Mouse (Mus musculus) limb, embryonic 11.5 days (tissue): Measurements from ENCODE around the gene Abhd15. TPM values are rescaled to one million over a fixed set of nuclear protein-coding genes. Genes with fewer than 3 reads are reported as not detected.

Experiments used
- ATAC-seq: fragments of 200-750 bp; cut with Nextera tagmentation; 2 replicates; pipeline ENCODE4 v1.8.0; 2017; ENCODE audit warnings: low read depth; ENCODE audit not compliant: insufficient number of reproducible peaks, low FRiP score, low TSS enrichment
- DNase-seq: peaks from one replicate; pipeline ENCODE4 v3.0.0-alpha.2; 2015; ENCODE audit warnings: low spot score
- H3K27ac ChIP-seq: fragments of 300-500 bp; sonication (generic); replicated peaks from 2 replicates; pipeline ENCODE4 v1.5.1; 2014; ENCODE audit warnings: low read depth, mild to moderate bottlenecking, low read length
- H3K27me3 ChIP-seq: fragments of 300-500 bp; sonication (generic); 2 replicates; pipeline ENCODE4 v1.6.1; 2014; ENCODE audit warnings: mild to moderate bottlenecking, low read length, mixed read lengths; ENCODE audit not compliant: control insufficient read depth, insufficient read depth
- H3K36me3 ChIP-seq: fragments of 300-500 bp; sonication (generic); 2 replicates; pipeline ENCODE4 v1.6.1; 2014; ENCODE audit warnings: mild to moderate bottlenecking, low read length, moderate library complexity, mixed read lengths; ENCODE audit not compliant: control insufficient read depth, insufficient read depth
- H3K4me1 ChIP-seq: fragments of 300-500 bp; sonication (generic); 2 replicates; pipeline ENCODE4 v1.6.1; 2014; ENCODE audit warnings: low read length, mixed read lengths; ENCODE audit not compliant: control insufficient read depth, insufficient read depth
- H3K4me2 ChIP-seq: fragments of 300-500 bp; sonication (generic); 2 replicates; pipeline ENCODE4 v1.6.1; 2014; ENCODE audit warnings: low read depth, mild to moderate bottlenecking, moderate library complexity; ENCODE audit not compliant: severe bottlenecking
- H3K4me3 ChIP-seq: fragments of 300-500 bp; sonication (generic); 2 replicates; pipeline ENCODE4 v1.5.1; 2014; ENCODE audit warnings: low read depth, low read length
- H3K9ac ChIP-seq: fragments of 300-500 bp; sonication (generic); 2 replicates; pipeline ENCODE4 v1.6.1; 2014; ENCODE audit warnings: mild to moderate bottlenecking, low read length
- H3K9me3 ChIP-seq: fragments of 300-500 bp; sonication (generic); 2 replicates; pipeline ENCODE4 v1.6.1; 2016; ENCODE audit warnings: low read length; ENCODE audit not compliant: control insufficient read depth
- WGBS: fragments of 180-500 bp; shearing (Covaris S2); extraction: QIAGEN DNeasy Blood & Tissue Kit; methylation state at CpG from one replicate; pipeline ENCODE4 v1.1.7; 2014; 5-methylcytosine and 5-hydroxymethylcytosine counted together
- polyA plus RNA-seq: library from polyadenylated mRNA; unstranded; fragments of >200 nt; fragmentation: Nextera tagmentation; extraction: Ambion mirVana; gene quantifications from 2 replicates; pipeline ENCODE4 v1.2.1, GENCODE M21; 2014

Abhd15 gene
- polyA plus RNA-seq, 1 experiment from 2014 or later = 0.71 TPM

DNA sequence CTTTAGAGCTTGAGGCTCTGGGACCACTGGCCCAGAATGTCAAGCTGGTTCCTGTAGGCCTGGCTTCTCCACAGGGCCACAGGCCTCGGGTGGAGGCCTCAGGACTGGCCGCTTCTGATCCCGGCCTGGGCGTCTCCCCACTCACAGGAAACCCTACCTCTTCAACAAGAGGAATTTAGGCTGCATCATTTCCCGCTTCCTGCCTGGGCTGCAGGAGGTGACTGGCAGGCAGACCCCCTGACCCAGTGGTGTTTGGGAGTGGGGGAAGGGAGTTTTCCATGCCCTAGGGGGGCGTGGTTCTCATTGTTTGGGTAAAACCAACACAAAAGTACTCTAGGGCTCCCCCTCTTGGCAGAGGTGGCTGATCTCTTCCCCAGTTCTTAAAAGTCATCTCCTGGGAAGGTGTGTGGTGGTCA, 17.6 kb upstream of the Abhd15 start:
- H3K9me3 ChIP-seq = no peaks in the 10 kb centered on the region
- no peak overlapping the region for H3K4me2 ChIP-seq
- 7% methylated on average over 6 of the region's 6 CpGs for WGBS
- no peaks in the 10 kb centered on the region for H3K27me3 ChIP-seq
- H3K36me3 ChIP-seq = peaks cover 5% of the 10 kb centered on the region; the same call in 1 of the 2 replicates
- no peak overlapping the region for H3K4me3 ChIP-seq
- H3K4me1 ChIP-seq = peaks cover 33% of the 10 kb centered on the region
- DNase-seq (peak; percentile 89), ATAC-seq (no peak)
- H3K9ac ChIP-seq = peak overlapping the region; percentile 17; the same call in 1 of the 2 replicates
- peak overlapping the region; percentile 82 for H3K27ac ChIP-seq

GRCm38 (mm10) chr11:77497851-77498250, 17.1 kb upstream of the Abhd15 start:
- 44% methylated on average over 4 of the region's 4 CpGs for WGBS
- Histone ChIP-seq H3K4me2 (no peak overlapping the region), H3K4me3 (no peak overlapping the region), H3K9ac (no peak overlapping the region), H3K27me3 (no peaks in the 10 kb centered on the region), H3K4me1 (peaks cover 31% of the 10 kb centered on the region), H3K27ac (0 out of 2 replicates have a peak overlapping the region, but pooled peaks have one; percentile 15), H3K36me3 (peaks cover 5% of the 10 kb centered on the region; the same call in 1 of the 2 replicates), H3K9me3 (no peaks in the 10 kb centered on the region)
- ATAC-seq (no peak), DNase-seq (no peak)

- 0 out of 2 replicates have a peak overlapping the region, but pooled peaks have one; percentile 15 for H3K27ac ChIP-seq
- H3K9me3 ChIP-seq = no peaks in the 10 kb centered on the region
- H3K4me1 ChIP-seq = peaks cover 31% of the 10 kb centered on the region
- no peak overlapping the region for H3K4me2 ChIP-seq
- H3K36me3 ChIP-seq = peaks cover 5% of the 10 kb centered on the region; the same call in 1 of the 2 replicates
- 76% methylated on average over 12 of the region's 12 CpGs for WGBS
- no peak for DNase-seq
- no peak overlapping the region for H3K9ac ChIP-seq
- no peaks in the 10 kb centered on the region for H3K27me3 ChIP-seq
- no peak overlapping the region for H3K4me3 ChIP-seq
- no peak for ATAC-seq
These were observed 16.4 kb upstream of the Abhd15 start for GRCm38 (mm10) chr11:77498261-77499139.

- no peak overlapping the region for H3K27ac ChIP-seq
- H3K4me2 ChIP-seq = no peak overlapping the region
- no peak overlapping the region for H3K4me3 ChIP-seq
- H3K4me1 ChIP-seq = peaks cover 26% of the 10 kb centered on the region
- no peaks in the 10 kb centered on the region for H3K9me3 ChIP-seq
- H3K9ac ChIP-seq = no peak overlapping the region
- no peaks in the 10 kb centered on the region for H3K27me3 ChIP-seq
- 86% methylated on average over 7 of the region's 7 CpGs for WGBS
- H3K36me3 ChIP-seq = peaks cover 7% of the 10 kb centered on the region; the same call in 1 of the 2 replicates
- ATAC-seq (no peak), DNase-seq (no peak)
These were observed 15.6 kb upstream of the Abhd15 start for GRCm38 (mm10) chr11:77499354-77499753.

GRCm38 (mm10) chr11:77500361-77501325, 14.3 kb upstream of the Abhd15 start:
- peaks cover 17% of the 10 kb centered on the region for H3K36me3 ChIP-seq
- peaks cover 17% of the 10 kb centered on the region for H3K4me1 ChIP-seq
- DNase-seq = no peak

DNA sequence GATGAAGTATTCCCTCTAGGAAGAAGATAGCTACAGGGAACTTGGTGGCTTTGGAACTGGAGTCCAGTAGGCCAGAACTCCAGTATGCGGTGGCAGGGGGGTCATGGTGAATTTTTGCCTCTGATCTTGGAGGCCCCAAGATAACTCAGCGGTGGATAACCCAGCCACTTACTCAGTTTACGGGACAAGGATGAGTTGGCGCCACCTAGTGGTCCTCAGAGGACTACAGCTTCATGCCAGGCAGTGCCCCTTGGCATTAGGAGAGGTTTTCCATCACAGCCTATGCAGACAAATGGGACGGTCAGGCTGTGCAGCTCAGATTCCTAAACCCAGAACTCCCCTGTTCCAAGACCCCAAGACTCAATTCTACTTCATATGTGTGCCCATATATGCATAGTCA, 13.5 kb upstream of the Abhd15 start:
- no peak overlapping the region for H3K9ac ChIP-seq
- H3K27ac ChIP-seq = no peak overlapping the region
- no peak overlapping the region for H3K4me3 ChIP-seq
- DNase-seq = peak; percentile 77
- no peak overlapping the region for H3K4me2 ChIP-seq
- WGBS = 35% methylated on average over 5 of the region's 5 CpGs
- no peaks in the 10 kb centered on the region for H3K27me3 ChIP-seq
- no peak for ATAC-seq
- H3K36me3 ChIP-seq = peaks cover 24% of the 10 kb centered on the region
- H3K4me1 ChIP-seq = peaks cover 17% of the 10 kb centered on the region
- no peaks in the 10 kb centered on the region for H3K9me3 ChIP-seq

More at GRCm38 (mm10) chr11:77500361-77501325, 14.3 kb upstream of the Abhd15 start:
- WGBS = 88% methylated on average over 17 of the region's 17 CpGs
- no peaks in the 10 kb centered on the region for H3K9me3 ChIP-seq
- H3K9ac ChIP-seq = no peak overlapping the region; the same call in 1 of the 2 replicates
- H3K27ac ChIP-seq = no peak overlapping the region
- no peak overlapping the region for H3K4me3 ChIP-seq
- H3K4me2 ChIP-seq = no peak overlapping the region
- no peaks in the 10 kb centered on the region for H3K27me3 ChIP-seq
- no peak for ATAC-seq

GRCm38 (mm10) chr11:77501971-77502370, 12.9 kb upstream of the Abhd15 start:
- Histone ChIP-seq H3K27me3 (no peaks in the 10 kb centered on the region), H3K9me3 (no peaks in the 10 kb centered on the region), H3K4me3 (no peak overlapping the region), H3K4me2 (no peak overlapping the region), H3K9ac (no peak overlapping the region), H3K4me1 (peaks cover 15% of the 10 kb centered on the region), H3K27ac (no peak overlapping the region), H3K36me3 (peaks cover 28% of the 10 kb centered on the region)
- ATAC-seq = no peak
- no peak for DNase-seq
- 94% methylated on average over 4 of the region's 4 CpGs for WGBS

GRCm38 (mm10) chr11:77502481-77502880, 12.4 kb upstream of the Abhd15 start:
- WGBS = 80% methylated on average over 6 of the region's 6 CpGs
- Histone ChIP-seq H3K4me2 (no peak overlapping the region), H3K4me1 (peaks cover 11% of the 10 kb centered on the region; the same call in 1 of the 2 replicates), H3K36me3 (peaks cover 28% of the 10 kb centered on the region), H3K27ac (no peak overlapping the region), H3K4me3 (no peak overlapping the region), H3K9ac (no peak overlapping the region), H3K27me3 (no peaks in the 10 kb centered on the region), H3K9me3 (no peaks in the 10 kb centered on the region)
- ATAC-seq = no peak
- DNase-seq = no peak
